Mouse (Mus musculus): ENCODE measurements around the gene Pitpna.
A peak's percentile ranks its signal among the peaks of the same experiment; 100 is the strongest.

The Pitpna gene

DNA sequence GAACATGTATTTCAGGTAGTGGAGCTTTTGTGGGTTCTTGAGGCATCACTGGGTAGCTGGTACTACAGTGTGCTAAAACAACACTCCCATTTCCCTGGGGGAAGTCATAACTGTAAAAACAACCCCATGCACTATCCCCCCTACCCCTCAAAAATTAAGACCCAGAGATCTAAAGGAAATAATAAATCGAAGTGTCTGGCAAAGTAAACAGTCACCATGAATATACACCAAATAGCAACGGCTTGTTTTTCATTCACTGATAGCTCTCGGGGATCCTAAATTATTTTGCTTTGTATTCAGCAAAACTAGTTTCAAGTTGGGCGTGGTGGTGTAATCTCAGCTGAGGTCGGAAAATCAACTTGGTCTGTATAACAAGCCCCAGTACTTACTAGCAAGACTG is 42.2 kb downstream of the Pitpna start:
- peak in 1 of 2 experiments; percentile 48 for DNase-seq (ENCODE audit: inconsistent age in 2 of 2, low spot score in 1 of 2)

DNA sequence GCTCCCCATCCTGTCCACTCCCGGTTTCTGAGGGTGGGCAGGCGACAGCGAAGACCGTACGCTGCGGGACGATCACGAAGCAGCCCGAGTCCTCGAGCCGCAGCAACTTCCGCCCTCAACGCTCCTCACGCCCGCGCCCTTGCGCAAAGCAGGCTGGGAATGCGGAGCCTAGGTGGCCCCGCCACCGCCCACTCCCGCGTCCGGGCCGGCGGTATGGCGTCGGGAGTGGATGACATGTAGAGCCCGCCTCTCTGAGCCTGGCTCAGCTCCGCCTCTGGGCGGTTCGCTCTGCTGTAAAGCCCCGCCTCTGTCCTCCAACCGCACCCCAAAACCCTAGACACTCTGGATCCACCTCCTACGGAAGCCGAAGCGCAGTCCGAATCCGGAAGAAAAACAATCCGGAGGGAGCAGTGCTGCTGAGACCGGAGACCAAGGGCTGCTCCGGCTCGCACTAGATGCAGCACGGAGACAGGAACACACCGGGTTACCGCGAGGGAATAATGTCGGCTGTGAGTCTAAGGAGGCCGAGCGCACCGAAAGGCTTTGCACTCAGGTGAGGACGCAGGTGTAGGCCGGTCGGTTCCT is 42.8 kb downstream of the Pitpna start, which contains the start of gene Inpp5k:
Gene Inpp5k, plus strand, starts transcription at position 344 of the 585 bp plus-strand sequence.
- peak; percentile 98 to 99 for DNase-seq (ENCODE audit: inconsistent age in 2 of 2, low spot score in 1 of 2)

DNA sequence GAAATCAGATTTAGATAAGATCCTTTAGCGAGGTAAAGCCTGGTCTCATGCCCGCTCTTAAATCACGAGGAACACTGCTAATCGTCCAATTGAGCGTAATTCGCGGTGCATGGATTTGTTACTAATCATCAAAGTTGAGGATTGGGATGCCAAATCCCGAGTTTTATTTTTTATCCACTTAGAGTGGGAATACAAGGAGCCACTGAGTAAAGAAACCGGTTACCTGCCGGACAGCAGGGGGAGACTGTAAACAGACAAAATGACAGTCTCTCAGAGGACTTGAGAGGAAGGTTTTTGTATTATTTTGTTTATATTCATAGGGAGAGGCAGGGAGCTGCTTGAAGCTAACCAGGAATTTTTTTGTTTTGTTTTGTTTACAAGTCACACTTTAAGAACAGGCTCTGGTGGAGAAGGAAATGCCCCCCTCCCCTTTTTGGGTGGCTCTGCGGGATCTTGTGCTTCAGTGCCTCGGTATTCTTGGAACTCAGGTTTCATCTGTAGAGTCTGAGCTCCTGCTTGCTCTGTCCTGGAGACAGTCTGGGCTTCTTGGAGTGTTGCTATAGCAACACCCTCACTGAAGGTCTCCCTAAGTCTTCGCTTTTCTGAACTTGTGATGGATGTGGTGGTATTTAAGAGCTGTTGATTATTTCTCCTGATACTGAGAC is 43.8 kb downstream of the Pitpna start:
- peak in 1 of 2 experiments; percentile 81 for DNase-seq (ENCODE audit: inconsistent age in 2 of 2, low spot score in 1 of 2)

DNA sequence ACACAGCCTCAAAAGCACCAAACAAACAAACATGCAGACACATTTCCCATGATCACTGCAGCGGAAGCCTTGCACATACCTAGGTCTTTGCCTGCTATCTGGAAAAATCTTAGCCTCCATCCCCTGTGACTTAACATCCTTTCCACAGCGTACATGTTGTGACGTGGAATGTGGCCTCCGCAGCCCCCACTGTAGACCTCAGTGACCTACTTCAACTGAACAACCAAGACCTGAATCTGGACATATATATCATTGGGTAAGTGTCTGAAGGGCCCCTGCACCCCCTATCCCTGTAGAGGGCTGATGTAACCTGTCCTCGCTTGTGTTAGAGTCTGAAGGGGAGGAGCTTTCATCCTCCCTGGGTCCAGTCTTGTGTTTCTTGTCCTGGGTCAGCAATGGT is 45.0 kb downstream of the Pitpna start:
- no peak for DNase-seq (ENCODE audit: inconsistent age in 2 of 2, low spot score in 1 of 2)

DNA sequence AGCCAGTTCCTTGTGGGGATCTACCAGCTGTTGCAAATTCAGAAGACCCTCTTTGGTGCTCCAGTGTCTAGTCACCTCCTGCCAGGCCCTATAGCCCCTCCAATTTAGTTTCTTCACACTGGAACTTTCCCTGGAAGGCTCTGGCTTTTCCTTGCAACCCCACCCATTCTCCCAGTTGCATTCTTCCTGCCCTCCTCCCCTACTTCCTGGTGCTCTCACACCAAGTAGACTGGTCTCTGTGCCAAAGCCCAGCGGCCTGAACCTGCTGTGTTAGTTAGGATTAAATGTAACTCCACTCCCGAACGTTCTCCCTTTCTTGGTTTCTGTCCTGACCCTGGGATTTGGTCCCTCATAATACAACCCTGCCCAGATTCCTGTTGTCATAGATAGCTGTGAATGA is 46.9 kb downstream of the Pitpna start:
- DNase-seq (ENCODE audit: inconsistent age in 2 of 2, low spot score in 1 of 2) = peak in 1 of 2 experiments; percentile 33

DNA sequence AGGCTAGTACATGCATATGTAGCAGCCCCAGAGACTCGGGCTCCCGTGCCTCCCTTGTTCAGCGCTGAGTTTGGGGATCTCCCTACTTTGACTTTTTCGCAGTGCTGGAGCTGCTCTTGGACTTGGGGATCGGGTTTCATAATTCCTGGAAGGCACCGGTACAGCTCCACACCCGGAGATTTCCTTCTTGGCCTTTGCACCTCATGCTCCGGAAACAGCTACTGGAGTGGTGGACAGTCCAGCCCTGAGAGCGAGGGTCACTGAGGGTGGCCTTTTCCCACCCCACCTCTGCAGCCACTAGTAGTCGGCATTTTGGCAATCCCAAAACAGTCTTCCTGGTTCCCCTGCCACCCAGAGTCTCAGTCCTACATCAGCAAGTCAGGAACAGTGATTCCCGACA is 47.4 kb downstream of the Pitpna start:
- peak; percentile 27 to 71 for DNase-seq (ENCODE audit: inconsistent age in 2 of 2, low spot score in 1 of 2)

DNA sequence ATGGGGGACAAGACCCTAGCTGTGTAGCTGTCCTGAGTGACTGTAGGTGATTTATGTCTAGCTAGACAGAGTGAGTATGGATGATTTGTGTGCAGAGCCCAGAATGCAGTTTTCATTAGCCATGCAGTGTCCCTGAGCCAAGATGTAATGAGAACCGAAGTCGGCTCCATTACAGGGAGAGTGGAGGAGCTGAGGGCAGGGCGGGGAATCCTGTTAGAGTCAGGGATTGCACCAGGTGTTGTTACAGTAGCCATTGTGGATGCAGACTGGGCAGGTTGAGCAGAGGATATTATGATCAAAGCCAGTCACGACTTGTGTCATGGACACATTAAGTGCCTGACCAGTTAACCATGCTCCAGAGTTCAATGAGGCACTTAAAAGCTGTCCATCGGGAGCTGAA is 55.4 kb downstream of the Pitpna start:
- no peak for DNase-seq (ENCODE audit: inconsistent age in 2 of 2, low spot score in 1 of 2)

DNA sequence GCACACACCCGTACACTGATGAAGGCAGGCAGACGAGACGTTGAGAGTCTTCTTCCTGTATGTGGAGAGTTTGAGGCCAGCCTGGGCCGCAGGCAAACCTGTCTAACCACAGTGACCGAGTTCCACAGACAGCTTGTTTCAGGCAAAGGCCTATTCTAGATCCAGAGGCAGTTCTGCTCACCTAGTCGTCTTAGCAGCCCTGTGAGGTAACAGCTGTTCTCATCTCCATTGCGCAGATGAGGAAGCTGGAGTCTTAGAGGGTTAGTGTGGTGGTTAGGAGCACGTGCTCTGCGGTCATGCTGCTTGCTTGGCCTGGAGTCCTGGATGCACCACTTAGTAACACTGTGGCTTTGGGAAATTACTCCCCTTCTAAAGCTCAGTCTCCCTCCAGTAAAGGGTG is 56.8 kb downstream of the Pitpna start:
- DNase-seq (ENCODE audit: inconsistent age in 2 of 2, low spot score in 1 of 2) = peak in 1 of 2 experiments; percentile 31

DNA sequence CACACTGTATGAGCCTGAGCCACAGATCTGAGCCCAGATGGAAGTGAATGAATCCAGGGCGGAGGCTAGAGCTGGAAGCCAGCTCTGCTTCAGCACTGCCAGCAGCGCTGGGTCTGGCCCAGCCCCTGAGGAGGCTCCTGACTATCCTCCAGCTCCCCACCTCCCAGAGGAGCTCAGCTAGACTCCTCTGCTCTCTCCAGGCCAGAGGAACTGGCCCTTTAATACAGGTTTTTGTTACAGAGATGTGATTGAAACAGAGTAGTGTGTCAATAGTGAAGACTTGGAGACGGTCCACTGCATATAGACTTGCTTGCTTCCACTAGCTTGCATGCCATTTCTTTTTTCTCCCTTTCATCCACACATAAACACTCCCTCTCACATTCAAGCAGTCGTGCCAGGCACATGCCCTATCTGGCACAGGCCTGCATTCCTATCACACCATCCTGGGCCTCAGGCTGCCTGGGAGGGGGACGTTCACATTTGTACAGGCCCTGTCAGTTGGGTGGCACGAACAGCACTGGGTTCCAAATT is 59.8 kb downstream of the Pitpna start:
- DNase-seq (ENCODE audit: inconsistent age in 2 of 2, low spot score in 1 of 2) = peak in 1 of 2 experiments; percentile 58

DNA sequence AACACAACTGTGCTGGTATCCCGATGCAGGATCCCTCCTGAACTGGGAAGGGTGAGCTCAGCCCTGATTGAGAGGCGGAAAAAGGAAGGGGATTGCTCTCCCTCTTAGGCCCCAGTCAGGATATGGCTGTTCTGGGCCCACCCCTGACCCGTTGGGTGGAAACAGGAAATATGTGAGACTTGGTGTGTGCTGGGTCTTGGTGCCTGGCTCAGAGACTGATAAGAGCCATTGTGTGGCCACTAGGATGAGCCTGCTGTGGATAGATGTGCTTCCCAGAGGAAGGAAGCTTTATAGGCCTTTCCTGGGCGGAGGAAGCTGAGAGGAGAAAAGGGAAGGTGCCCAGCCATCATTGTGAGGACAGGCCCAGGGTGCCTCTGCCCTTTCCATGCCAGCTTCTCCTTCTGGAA is 61.3 kb downstream of the Pitpna start:
- peak; percentile 63 to 80 for DNase-seq (ENCODE audit: inconsistent age in 2 of 2, low spot score in 1 of 2)

DNA sequence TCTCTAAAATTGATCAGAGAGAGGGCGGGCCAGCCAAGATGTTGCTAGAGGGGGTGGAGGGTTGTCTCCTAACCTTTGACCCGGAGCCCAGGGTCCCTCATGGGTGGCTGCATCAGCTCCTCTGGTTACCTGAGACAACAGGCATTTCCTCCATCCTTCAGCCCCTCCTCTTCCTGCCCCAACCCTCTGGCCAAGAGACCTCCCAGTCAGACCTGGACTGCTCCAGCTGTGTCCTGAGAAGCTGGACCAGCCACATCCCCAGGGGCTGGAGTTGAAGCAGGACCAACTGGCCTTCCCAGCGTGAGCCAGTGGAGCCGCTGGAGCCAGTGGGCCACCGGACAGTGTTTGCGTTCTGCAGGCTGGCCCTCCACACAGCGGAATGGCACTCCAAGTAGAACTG is 62.4 kb downstream of the Pitpna start, which contains the start of gene Myo1c:
Gene Myo1c, plus strand, starts transcription at position 194 of the 400 bp plus-strand sequence.
- peak; percentile 63 to 77 for DNase-seq (ENCODE audit: inconsistent age in 2 of 2, low spot score in 1 of 2)

DNA sequence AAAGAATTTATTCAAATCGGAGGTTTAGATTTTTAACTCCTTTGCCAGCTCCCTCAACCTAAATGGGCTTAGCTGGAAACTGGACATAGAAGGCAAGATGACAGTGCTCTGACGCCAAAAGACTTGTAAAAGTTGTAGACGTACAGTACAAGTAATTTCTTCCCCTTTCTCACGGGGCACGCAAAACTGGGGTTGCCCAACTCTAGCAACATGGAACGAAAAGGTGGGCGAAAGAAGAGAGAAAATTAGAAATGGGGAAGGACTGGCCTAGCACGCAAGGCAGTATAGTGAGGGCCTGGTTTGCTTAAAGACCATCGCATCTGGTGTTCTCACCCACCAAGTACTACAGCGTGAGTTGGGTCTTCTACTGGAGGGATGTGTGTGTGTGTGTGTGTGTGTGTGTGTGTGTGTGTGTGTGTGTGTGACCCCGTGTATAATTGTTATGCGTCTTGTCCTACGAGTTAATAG is 63.1 kb downstream of the Pitpna start:
- DNase-seq (ENCODE audit: inconsistent age in 2 of 2, low spot score in 1 of 2) = no peak

DNA sequence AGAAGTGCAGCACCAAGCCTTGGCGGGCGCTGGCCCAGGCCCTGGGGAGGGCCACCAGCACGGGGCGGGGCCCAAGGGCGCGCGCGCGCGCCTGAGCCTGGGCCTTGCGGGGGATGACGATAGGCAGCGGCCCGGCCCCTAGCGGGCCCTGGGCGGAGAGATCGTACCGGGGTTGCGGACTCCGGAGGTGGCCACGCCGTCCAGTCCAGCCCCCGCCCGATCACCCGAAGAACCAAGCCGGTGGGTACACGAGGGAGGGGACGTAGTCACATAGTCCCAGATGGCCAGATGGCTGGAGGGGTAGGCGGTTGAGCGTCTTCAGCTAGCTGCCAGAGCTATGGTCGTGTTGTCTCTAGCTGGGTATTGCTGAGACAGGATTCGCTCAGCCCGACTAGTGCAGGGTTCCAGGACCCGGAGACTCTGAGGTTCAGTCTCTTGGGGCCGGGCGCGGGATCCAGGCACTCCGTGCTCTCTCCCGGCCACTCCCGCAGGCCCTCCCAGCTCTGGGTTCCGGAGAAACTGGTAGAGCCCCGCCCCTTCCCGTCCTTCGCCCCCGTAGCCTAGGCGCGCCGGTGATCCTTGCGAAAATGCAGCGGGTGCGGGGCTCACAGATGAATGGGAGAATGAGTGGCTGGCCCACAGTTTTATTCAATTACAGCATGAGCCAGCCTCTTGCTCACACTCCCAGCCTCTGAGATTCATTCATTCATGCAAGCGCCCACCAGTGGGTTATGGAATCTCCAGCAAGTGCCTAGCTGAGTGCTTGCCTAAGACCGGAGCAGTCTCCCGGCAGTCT is 63.7 kb downstream of the Pitpna start:
- peak; percentile 91 to 95 for DNase-seq (ENCODE audit: inconsistent age in 2 of 2, low spot score in 1 of 2)

DNA sequence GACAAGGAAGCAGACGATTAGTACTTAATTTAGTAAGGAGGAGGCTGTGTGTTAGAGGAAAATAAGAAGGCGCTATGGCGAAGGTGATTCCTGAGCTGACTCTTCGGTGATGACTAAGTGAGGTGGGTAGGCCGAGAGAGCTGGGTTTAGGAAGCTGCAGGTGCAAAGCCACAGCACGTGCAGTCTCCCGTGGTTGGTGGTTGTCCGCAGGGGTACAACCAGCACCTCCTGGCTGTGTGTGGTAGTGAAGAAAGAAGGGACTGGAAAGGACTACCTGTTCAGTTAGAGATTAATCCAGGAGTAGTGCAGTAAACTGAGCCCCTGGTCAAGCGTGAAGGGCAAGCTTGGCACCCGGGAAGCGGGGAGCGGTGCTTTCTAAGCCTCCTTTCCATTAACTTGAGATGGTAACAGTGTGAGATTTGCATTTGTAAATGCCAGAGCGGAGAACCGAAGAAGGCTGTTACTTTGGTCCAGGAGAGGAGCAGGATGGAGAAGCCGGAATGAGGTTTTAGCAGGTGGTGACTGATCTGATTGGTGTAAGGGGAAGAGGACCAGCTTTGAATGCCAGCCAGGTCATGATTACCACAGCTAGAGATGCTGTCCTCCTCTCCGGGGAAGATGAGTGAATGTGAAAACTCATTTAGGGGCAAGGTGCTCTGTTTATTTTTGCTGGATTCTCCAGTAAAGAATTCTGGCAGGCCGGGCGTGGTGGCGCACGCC is 64.5 kb downstream of the Pitpna start:
- DNase-seq (ENCODE audit: inconsistent age in 2 of 2, low spot score in 1 of 2) = peak; percentile 48 to 58

DNA sequence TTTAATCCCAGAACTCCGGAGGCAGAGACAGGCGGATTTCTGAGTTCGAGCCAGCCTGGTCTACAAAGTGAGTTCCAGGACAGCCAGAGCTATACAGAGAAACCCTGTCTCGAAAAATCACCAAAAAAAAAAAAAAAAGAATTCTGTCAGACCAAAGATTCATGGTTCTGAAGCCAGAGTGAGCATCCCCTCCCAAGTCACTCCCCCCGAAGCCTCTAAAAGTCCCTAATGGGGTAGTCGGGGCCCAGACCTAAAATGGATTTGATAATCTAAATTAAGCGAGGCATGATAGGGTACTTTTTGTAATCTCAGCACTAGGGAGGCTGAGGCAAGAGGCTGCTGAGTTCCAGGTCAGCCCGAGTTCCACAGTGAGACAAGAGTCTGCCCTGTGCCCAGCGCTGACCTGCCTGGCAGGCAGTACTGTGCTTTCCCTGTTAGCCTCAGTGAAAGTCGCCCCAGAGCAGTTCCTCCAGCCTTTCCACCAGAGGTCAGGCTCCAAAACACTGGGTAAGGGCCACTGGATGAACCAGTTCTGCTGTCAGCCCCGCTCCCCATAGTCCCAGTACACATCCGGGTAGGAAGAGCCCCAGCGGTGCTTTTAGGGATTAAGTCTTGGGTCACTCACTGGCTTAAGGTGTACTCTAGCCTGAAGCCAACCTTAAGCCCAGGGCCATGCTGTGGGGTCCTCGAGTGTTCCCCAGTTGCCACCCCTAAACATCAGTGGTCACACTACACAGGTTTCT is 65.2 kb downstream of the Pitpna start:
- DNase-seq (ENCODE audit: inconsistent age in 2 of 2, low spot score in 1 of 2) = peak in 1 of 2 experiments; percentile 45

DNA sequence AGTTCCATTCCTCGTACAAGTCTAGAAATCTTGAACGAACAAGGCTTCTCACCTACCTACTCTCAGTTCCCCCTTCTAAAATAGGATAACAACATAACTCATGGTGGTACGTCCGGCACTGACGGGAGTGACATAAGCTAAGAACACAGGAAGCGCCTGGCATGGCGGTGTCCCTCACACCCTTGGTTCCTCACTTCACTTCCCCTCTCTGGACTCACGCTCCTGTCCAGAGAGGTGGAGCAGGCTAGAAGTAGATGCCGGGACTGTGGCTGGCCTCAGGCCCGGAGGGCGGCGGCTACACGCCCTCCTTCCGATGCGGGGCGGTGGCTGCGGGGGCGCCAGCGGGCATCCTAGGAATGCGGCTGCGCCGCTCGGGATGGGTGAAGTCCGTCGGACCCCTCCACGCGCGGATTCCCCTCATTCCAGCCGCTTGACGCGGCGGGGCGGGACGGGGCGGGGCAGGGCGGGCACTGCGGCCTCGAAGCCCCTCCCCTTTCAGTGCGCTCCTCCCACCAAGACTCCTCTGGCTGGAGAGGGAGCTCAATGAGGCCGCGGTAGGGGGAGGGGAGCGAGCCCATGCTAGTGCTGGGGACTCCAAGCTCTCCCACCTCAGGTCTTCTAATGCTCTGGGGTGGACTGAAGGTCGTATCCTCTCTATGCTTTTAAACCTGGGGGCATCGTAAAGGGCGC is 66.0 kb downstream of the Pitpna start:
- DNase-seq (ENCODE audit: inconsistent age in 2 of 2, low spot score in 1 of 2) = peak; percentile 90 to 95

DNA sequence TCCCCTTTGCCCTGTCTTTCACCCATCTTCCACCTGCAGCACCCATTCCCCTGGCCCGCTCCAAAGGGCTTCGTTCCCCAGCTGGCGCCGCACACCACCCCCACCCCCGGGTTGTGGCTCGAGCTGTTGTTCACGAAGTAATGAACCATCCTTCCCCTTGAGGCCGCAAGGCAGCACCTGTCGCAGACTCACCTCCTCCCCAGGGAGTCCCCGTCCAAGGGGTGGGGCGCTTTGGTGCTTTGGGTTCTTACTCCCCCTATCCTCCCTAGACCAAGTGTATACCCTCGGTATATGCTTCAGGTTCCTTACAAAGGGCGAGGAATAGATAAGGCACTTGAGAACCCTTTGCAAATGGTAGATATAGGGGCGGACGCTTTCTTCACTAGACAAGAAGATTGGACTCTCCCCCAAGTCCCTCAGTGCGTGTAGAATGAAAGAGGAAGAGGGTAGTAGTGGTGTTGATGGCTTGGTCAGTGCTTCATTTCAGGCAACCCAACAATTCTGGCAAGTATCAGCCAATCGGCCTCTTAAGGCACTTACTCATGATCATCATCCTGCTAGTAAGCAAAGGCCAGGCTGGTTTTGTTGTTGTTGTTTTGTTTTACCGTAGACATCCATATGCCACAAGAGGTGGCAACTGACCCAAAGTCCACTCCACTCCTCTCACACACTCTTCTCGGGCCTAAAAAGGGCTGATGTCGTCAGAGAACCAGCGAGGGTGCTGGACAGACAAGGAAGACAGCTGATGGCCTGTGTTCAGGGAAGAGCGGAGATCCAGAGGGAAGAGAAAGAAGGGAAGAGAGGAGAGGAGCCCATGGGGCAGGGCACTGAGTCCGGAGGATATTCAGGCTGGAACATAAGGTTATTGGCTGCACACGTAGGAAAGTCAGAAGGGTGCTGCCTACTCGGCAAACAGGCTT is 66.8 kb downstream of the Pitpna start:
- peak in 1 of 2 experiments; percentile 72 for DNase-seq (ENCODE audit: inconsistent age in 2 of 2, low spot score in 1 of 2)
